In genomic region chr13:47259297-47259696, GRCm38 (mm10) we compare ENCODE assay signal across 14 mouse cellular contexts.
"Had no signal": no experiment of that assay in that cellular context is flagged by ENCODE, and none has a peak within 500 bp of the region (broad histone marks: within the 10 kb centered on the region; RNA-seq: fewer than 3 reads in every experiment).

No protein-coding gene starts in this region.

- H3K27ac ChIP-seq: limb, embryonic 12.5 days; midbrain, embryonic 12.5 days; stomach, embryonic 15.5 days had no signal

- H3K27me3 ChIP-seq: liver, embryonic 13.5 days; megakaryocyte, embryonic 14.5 days; midbrain, embryonic 12.5 days; stomach, embryonic 15.5 days had no signal

- H3K4me2 ChIP-seq: limb, embryonic 12.5 days; liver, embryonic 13.5 days; midbrain, embryonic 12.5 days; stomach, embryonic 15.5 days had no signal

- ATAC-seq: intestine, postnatal 0 days had no signal

- H3K9ac ChIP-seq: limb, embryonic 12.5 days; liver, embryonic 13.5 days; midbrain, embryonic 12.5 days; stomach, embryonic 15.5 days had no signal

- H3K36me3 ChIP-seq: limb, embryonic 12.5 days; liver, embryonic 13.5 days; midbrain, embryonic 12.5 days; stomach, embryonic 15.5 days had no signal

- H3K9me3 ChIP-seq: limb, embryonic 12.5 days; liver, embryonic 13.5 days; midbrain, embryonic 12.5 days; stomach, embryonic 15.5 days had no signal

- DNase-seq: kidney, adult 8-10 months; kidney, postnatal 25 days; liver, embryonic 13.5 days; lung, adult 18-20 months; lung, postnatal 10 days; lung, postnatal 4 days; right cerebral cortex, postnatal 14 days; thymus, postnatal 36 days had no signal

- H3K4me3 ChIP-seq: layer of hippocampus, adult 2 months; limb, embryonic 12.5 days; liver, embryonic 13.5 days; midbrain, embryonic 12.5 days; stomach, embryonic 15.5 days had no signal

- H3K4me1 ChIP-seq: limb, embryonic 12.5 days; stomach, embryonic 15.5 days had no signal
